Mouse (Mus musculus) E14TG2a.4 (cell line): ENCODE measurements around the gene Ntng2.
A peak's percentile ranks its signal among the peaks of the same experiment; 100 is the strongest.

Source experiments
- CTCF ChIP-seq: conservative IDR thresholded peaks from 2 replicates; pipeline ENCODE4 v1.5.1; 2014; ENCODE audit warnings: low read length
- NANOG ChIP-seq: IDR thresholded peaks from 2 replicates; pipeline ENCODE4 v1.6.1; 2014; ENCODE audit warnings: borderline replicate concordance, low read length, mixed read lengths
- POU5F1 ChIP-seq: IDR thresholded peaks from 2 replicates; pipeline ENCODE4 v1.6.1; 2014; ENCODE audit warnings: low read length, borderline replicate concordance

DNA sequence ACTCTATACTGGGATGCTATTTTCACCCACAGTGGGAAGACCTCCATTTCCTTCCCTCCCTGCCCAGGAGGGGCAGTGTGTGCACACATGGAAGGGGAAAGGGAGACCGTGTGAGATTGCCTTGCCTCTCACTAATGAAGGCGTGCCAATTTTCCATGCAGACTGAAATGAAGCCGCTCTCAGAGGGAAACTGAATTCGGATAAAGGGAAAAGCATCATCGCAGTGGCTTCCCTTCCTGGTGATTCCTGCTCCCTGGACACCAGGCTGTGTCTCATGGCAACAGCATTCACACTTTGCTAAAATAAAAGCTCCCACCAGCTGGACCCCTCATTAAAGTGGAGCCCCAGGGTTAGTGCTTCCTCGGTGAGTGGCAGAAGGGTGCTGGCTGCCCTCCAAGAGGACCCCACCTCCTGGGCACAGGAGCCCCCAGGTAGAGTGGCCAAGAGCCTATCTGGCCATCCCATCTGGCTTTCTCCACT, 9.7 kb upstream of the Ntng2 start:
- TF ChIP-seq CTCF, result 0 out of 2 replicates have a peak, but pooled peaks have one; percentile 11
- no peak for TF ChIP-seq POU5F1
- no peak for TF ChIP-seq NANOG
